Comparison of ENCODE assay signal across 8 mouse cellular contexts in genomic region chr1:165840548-165841230, GRCm38 (mm10). TPM values are rescaled to one million over a fixed set of nuclear protein-coding genes. Genes with fewer than 3 reads are reported as not detected.
A peak's percentile ranks its signal among the peaks of the same experiment; 100 is the strongest.
DNase-seq lines count a peak whose midpoint lies in the region; ATAC-seq lines count a peak whose summit lies in the region.

No protein-coding gene starts in this region.

- peak; percentile 32; the same call in 1 of the 2 replicates for ATAC-seq in hindbrain, embryonic 12.5 days (ENCODE audit: low FRiP score)
- peak; percentile 58 for ATAC-seq in megakaryocyte-erythroid progenitor cell, adult 5-6 weeks (replicated peaks; ENCODE audit: low FRiP score, low TSS enrichment, poor library complexity, severe bottlenecking)

- 8% methylated on average over 31 of the region's 31 CpGs for WGBS in hindbrain, embryonic 12.5 days

- H3K4me2 ChIP-seq in hindbrain, embryonic 12.5 days (replicated peaks) = peak overlapping the region; percentile 61

- peaks cover 43% of the 10 kb centered on the region for H3K4me1 ChIP-seq in hindbrain, embryonic 12.5 days

- H3K4me3 ChIP-seq in hindbrain, embryonic 12.5 days = peak overlapping the region; percentile 32

- DNase-seq in adrenal gland, adult 18-20 months (ENCODE audit: low spot score in 2 of 2) = peak; percentile 12 to 26
- DNase-seq in adrenal gland, postnatal 4 days (ENCODE audit: low spot score in 2 of 2) = no peak
- peak; percentile 11 for DNase-seq in right cerebral cortex, postnatal 25 days
- DNase-seq in right cerebral cortex, adult 2 months (ENCODE audit: low spot score in 2 of 2) = no peak
- DNase-seq in thymus, postnatal 0 days (ENCODE audit: low spot score) = peak; percentile 65
- DNase-seq in urinary bladder, postnatal 25 days (ENCODE audit: low spot score) = no peak

- H3K27ac ChIP-seq in hindbrain, embryonic 12.5 days = no peak overlapping the region

- H3K27me3 ChIP-seq in hindbrain, embryonic 12.5 days = peaks cover 51% of the 10 kb centered on the region

- no peaks in the 10 kb centered on the region for H3K36me3 ChIP-seq in hindbrain, embryonic 12.5 days

- H3K9me3 ChIP-seq in hindbrain, embryonic 12.5 days (replicated peaks) = no peaks in the 10 kb centered on the region

- peak overlapping the region; percentile 52 for H3K9ac ChIP-seq in hindbrain, embryonic 12.5 days

RNA-seq across cellular contexts. Expression of gene Cd247, which starts 52.2 kb away (rescaled TPM):
- under 1 TPM; 0.20 to 0.74 TPM for total RNA-seq in adrenal gland, adult 18-20 months (2021)
- total RNA-seq in adrenal gland, postnatal 4 days (2021) = under 1 TPM; 0.45 to 0.48 TPM
- polyA plus RNA-seq in hindbrain, embryonic 12.5 days (2016; fragmentation: Nextera tagmentation; extraction: Ambion mirVana) = 1.3 and 1.5 TPM in 2 replicates
- total RNA-seq in megakaryocyte-erythroid progenitor cell, adult 5-6 weeks (2014; fragmentation: Nextera tagmentation) = 6.2 and 8.1 TPM in 2 replicates
- total RNA-seq in megakaryocyte-erythroid progenitor cell, adult 5-6 weeks (2017) = 7.5 TPM in 1 of 2 replicates, not detected in the other
- polyA plus RNA-seq in thymus, postnatal 0 days (2015; fragmentation: Nextera tagmentation; extraction: Ambion mirVana) = 282 TPM in 2 replicates

Comparison
In these comparisons a context has a peak if more than half of its experiments do, and no peak if none do; other contexts are left out.
1. DNase-seq: peak in adrenal gland, adult 18-20 months (2 of 2), right cerebral cortex, postnatal 25 days (single experiment) and thymus, postnatal 0 days (single experiment); none in adrenal gland, postnatal 4 days (0 of 2), right cerebral cortex, adult 2 months (0 of 2) and urinary bladder, postnatal 25 days (single experiment).